Mouse (Mus musculus) bone marrow macrophage, adult 2 months (primary cell): ENCODE data around the gene Fam25c.
"Not testable (repeated sequence)": the region's sequence is repeated elsewhere in the genome, so short reads cannot be mapped to it uniquely, and the experiment has no call there.

Experiments
- CTCF ChIP-seq: IDR thresholded peaks from 2 replicates; pipeline ENCODE4 v1.5.1; 2012; ENCODE audit warnings: low read depth, mild to moderate bottlenecking, low read length, moderate library complexity
- POLR2A ChIP-seq: IDR thresholded peaks from 2 replicates; pipeline ENCODE4 v1.6.1; 2012; ENCODE audit warnings: mild to moderate bottlenecking, low read depth, low read length, borderline replicate concordance

DNA sequence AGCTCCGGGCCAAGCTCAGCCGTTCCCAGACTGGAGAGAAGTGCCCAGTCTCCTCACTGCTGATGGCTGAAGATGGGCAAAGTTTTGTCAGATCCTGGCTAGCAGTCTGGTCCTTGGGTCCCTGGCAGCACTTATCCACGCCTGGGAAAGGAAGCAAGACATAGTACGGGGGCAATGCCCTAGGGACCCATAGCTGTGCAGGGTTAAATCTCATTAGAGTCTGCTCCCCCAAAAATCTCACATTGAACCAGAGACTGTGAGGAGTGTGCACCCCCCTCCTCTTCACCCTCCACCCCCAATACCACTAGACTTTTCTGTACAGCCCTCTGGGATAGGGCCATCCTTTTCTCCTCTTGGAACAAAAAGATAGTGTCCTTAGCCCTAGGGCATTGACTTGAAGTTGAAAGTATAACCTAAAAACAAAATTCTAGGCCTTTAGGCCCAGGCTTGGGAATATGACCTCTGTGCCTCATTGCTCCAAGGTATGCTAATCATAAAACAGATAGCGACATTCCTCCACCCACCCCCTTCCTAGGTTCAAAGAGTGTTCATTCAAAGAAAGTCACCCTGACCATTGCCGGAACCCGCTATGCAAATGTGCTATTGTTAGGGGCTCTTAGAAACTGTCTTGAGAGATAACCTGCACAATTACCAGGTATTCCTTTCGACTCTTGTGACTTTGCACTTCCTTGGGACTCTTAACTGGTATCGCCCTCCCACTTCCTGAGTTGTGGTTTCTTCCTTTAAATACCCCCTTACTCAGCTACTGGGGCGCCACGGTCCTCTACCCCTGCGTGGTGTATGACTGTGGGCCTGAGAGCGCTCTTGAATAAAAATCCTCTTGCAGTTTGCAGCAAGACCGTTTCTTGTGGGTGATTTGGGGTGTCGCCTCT, 9.3 kb upstream of the Fam25c start:
- TF ChIP-seq CTCF, POLR2A: not testable (repeated sequence)
